Mouse (Mus musculus): ENCODE measurements at regions not wholly inside any gene's neighbourhood (a gene's known extent, or its start where the extent isn't known, plus 50 kb on each side); places are given as distances from the start of the nearest gene placed in this dataset.

DNA sequence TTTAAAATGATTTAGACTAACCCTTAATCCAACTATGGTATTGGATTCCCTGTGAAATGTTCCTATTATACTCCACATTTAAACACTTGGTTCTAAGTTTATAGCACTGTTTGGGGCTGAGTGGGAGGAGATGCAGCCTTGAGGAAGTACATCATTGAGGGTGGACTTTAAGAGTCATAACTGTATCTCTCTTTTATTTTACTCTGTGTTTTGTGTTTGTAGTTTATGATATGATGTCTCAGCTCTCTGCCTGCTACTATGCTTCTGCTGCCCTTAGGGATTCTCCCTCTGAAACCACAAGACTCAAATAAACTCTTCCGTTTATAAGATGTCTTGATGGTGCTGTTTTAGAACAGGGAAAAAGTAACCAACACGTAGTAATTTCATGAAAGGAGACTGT, 797.7 kb upstream of the Sel1l start:
- no peaks in the 10 kb centered on the region for H3K4me1 ChIP-seq (replicated peaks)
- 76% methylated on average over 2 of the region's 2 CpGs for WGBS

DNA sequence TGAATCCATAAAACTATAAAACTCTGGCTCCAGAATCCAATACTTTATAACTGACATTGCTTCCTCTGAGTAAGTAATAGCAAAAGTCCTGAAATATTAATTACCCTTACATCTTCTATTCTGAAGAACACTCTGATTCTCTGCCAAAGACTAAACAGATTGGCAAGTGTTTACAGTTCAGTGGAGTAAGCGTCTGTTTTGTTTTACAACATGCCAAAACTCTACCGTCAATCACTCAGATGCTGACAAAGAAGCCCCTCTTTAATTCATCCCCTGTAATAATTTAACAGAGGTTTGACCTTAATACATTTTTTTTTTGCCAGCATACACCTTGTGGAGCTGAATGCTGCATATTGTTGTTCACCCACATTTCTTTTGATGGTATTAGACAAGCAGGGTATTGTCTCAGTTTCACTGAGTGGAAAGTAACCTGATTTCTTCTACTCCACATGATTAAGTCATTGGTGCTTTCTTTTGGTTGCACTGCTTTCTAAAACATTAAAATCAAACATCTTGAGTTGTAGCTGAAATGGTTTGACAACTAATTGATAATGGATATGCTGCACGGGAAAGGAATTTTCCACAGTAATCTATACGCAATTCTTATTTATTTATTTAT, 796.2 kb upstream of the Sel1l start:
- 81% methylated on average over 4 of the region's 4 CpGs for WGBS
- H3K4me3 ChIP-seq: no peak overlapping the region
- no peaks in the 10 kb centered on the region for H3K4me1 ChIP-seq (replicated peaks)
- no peaks in the 10 kb centered on the region for H3K27me3 ChIP-seq (ENCODE audit: insufficient read depth, poor library complexity, severe bottlenecking)
- H3K27ac ChIP-seq: no peak overlapping the region
- H3K36me3 ChIP-seq: no peaks in the 10 kb centered on the region
- no peak for DNase-seq (ENCODE audit: low spot score)
- no peaks in the 10 kb centered on the region for H3K9me3 ChIP-seq

More for the DNA sequence above, 797.7 kb upstream of the Sel1l start:
- DNase-seq (ENCODE audit: low spot score): no peak
- H3K27ac ChIP-seq: no peak overlapping the region
- H3K36me3 ChIP-seq: no peaks in the 10 kb centered on the region
- H3K27me3 ChIP-seq (ENCODE audit: insufficient read depth, poor library complexity, severe bottlenecking): no peaks in the 10 kb centered on the region
- H3K9me3 ChIP-seq: no peaks in the 10 kb centered on the region
- no peak overlapping the region for H3K4me3 ChIP-seq

DNA sequence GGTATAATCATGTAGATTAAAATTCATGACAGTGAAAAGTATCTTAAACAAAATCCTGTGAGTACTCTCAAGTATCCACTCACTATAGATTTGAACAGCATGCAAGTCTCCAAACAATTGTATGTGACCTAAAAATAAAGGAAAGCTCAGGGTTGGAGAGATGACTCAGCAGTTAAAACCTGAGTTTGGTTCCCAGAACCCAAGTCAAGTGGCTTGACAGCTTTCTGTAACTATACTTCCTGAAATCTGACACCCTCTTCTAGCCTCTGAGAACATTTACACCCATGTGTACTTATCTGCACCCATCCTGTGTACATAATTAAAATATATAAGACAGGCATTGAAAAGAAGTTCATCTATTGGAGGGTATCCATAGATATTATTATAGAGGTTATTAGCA, 770.2 kb upstream of the Sel1l start:
- no peak overlapping the region for H3K27ac ChIP-seq

DNA sequence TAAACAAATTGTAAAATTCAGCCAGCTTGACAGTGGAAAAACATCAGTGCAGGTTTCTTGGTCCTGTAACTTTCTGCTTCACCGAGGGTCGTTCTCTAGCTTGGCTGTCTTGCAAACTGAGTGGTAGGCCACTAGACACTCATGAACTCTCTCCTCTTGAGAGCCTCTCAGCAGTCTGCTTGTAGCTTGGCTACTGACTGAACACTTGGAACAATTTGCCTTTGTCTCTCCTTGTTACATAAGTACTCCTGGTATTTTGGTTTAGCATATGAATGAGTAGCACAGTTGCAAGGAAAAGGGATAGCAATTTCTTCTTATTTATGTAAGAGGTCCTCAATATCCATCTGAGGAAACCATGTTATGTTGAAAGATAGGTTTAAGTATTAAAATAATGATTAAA, 769.6 kb upstream of the Sel1l start:
- no peaks in the 10 kb centered on the region for H3K27me3 ChIP-seq (ENCODE audit: insufficient read depth, poor library complexity, severe bottlenecking)
- H3K27ac ChIP-seq: no peak overlapping the region
- 0 out of 2 replicates have a peak, but pooled peaks cover 3% of the 10 kb centered on the region for H3K4me1 ChIP-seq (replicated peaks)
- no peak for DNase-seq (ENCODE audit: low spot score)
- 0 out of 2 replicates have a peak, but pooled peaks cover 4% of the 10 kb centered on the region for H3K9me3 ChIP-seq
- 44% methylated on average over 2 of the region's 2 CpGs for WGBS
- H3K4me3 ChIP-seq: no peak overlapping the region
- no peaks in the 10 kb centered on the region for H3K36me3 ChIP-seq

More for the DNA sequence above, 770.2 kb upstream of the Sel1l start:
- 0 out of 2 replicates have a peak, but pooled peaks cover 3% of the 10 kb centered on the region for H3K4me1 ChIP-seq (replicated peaks)
- no peak for DNase-seq (ENCODE audit: low spot score)
- H3K9me3 ChIP-seq: 0 out of 2 replicates have a peak, but pooled peaks cover 4% of the 10 kb centered on the region
- H3K27me3 ChIP-seq (ENCODE audit: insufficient read depth, poor library complexity, severe bottlenecking): no peaks in the 10 kb centered on the region
- H3K4me3 ChIP-seq: no peak overlapping the region
- no peaks in the 10 kb centered on the region for H3K36me3 ChIP-seq

DNA sequence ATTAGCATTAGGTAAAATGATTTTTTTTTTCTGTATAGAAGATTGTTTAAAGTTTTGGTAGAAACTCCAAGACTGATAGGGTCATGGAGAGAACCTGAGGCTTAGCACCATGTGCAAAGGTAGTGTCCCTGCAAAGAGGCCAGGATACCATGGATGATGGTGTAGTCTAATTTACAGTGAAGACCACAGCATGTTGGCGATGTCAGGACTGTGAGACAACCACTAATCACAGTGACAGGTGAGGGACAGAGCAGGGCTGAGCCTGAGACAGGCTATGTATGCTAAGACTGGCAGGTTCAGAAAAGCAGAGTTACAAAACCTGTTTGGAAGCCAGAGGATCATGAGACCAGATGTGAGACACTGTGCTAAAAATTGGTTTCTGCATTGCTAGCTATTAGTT, 752.7 kb upstream of the Sel1l start:
- H3K27ac ChIP-seq: no peak overlapping the region
- WGBS: 81% methylated on average over 1 of the region's 1 CpGs
- no peaks in the 10 kb centered on the region for H3K9me3 ChIP-seq
- DNase-seq (ENCODE audit: low spot score): no peak
- H3K4me3 ChIP-seq: no peak overlapping the region
- H3K36me3 ChIP-seq: no peaks in the 10 kb centered on the region
- no peaks in the 10 kb centered on the region for H3K27me3 ChIP-seq (ENCODE audit: insufficient read depth, poor library complexity, severe bottlenecking)
- no peaks in the 10 kb centered on the region for H3K4me1 ChIP-seq (replicated peaks)

DNA sequence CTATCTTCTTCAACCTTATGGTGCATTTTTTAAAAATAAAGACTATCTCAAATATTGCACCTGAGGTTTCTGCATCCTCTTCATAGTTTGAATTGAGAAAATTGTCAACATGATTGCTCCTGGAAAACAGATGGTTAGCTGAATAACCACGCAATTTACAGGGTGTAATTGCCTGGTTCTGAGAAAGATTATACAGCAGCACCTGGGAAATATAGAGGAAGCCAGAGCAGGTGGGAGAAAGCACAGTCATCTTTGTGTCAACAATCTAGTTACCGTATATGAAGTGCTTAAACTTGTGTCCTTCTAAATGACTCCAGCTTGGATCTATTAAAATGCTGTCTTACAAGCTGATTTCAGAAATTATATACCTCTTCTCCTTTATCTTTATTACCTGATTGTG, 740.8 kb upstream of the Sel1l start:
- Histone ChIP-seq H3K27me3 (ENCODE audit: insufficient read depth, poor library complexity, severe bottlenecking) (no peaks in the 10 kb centered on the region), H3K9me3 (no peaks in the 10 kb centered on the region), H3K4me1 (replicated peaks) (no peaks in the 10 kb centered on the region), H3K27ac (no peak overlapping the region), H3K36me3 (no peaks in the 10 kb centered on the region), H3K4me3 (no peak overlapping the region)
- DNase-seq (ENCODE audit: low spot score): no peak
- WGBS: 87% methylated on average over 2 of the region's 2 CpGs

DNA sequence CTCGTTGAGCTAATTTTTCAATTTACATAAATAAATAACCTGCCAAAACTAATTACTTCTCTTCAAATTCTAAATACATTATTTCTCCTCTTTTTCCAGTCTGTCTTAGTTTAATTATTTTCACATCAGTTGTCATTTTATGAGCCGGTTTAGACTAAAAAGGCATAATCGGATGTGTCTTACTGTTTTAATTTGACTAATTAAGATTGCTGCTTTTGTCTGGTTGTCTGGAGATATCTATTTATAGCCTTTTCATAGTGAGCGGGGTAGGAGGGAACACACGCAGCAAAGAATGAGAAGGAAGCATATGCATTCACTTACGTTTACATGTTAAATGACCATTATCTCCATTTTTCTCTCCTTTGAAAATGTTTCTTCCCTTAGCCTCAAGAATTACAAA, 740.3 kb upstream of the Sel1l start:
- no peaks in the 10 kb centered on the region for H3K36me3 ChIP-seq
- DNase-seq (ENCODE audit: low spot score): no peak

DNA sequence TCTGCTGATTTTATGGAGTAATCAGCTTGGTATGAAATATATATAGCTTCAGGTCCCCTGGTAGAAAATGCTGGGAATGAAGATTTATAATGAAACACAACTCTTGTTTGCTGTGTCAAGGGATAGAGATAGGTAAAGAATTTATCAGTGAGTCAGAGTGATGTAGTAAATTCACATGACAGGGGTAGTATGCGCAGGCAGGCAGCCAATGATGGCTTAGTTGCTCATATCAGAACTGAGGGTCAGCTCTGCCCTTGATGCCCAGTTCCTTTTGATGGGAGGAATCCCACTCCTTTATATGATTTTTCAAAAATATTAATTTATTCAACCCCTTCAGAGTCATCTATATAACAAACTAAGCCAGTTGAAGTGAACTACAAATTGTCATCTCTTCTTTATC, 729.6 kb upstream of the Sel1l start:
- H3K9me3 ChIP-seq: no peaks in the 10 kb centered on the region
- no peaks in the 10 kb centered on the region for H3K36me3 ChIP-seq
- 98% methylated on average over 1 of the region's 1 CpGs for WGBS
- no peaks in the 10 kb centered on the region for H3K27me3 ChIP-seq (ENCODE audit: insufficient read depth, poor library complexity, severe bottlenecking)
- H3K4me3 ChIP-seq: no peak overlapping the region
- no peak for DNase-seq (ENCODE audit: low spot score)
- H3K27ac ChIP-seq: no peak overlapping the region
- H3K4me1 ChIP-seq (replicated peaks): no peaks in the 10 kb centered on the region

More for the DNA sequence above, 740.3 kb upstream of the Sel1l start:
- H3K4me3 ChIP-seq: no peak overlapping the region
- H3K4me1 ChIP-seq (replicated peaks): no peaks in the 10 kb centered on the region
- WGBS: 87% methylated on average over 6 of the region's 6 CpGs
- no peak overlapping the region for H3K27ac ChIP-seq
- no peaks in the 10 kb centered on the region for H3K9me3 ChIP-seq
- no peaks in the 10 kb centered on the region for H3K27me3 ChIP-seq (ENCODE audit: insufficient read depth, poor library complexity, severe bottlenecking)
